Mouse (Mus musculus) cerebellum, adult 18-20 months (tissue): ENCODE data around the gene Tbx21.

Source experiments
- DNase-seq, 2 experiments: peaks; one replicate each; pipeline ENCODE4 v3.0.0; 2021

The Tbx21 gene

DNA sequence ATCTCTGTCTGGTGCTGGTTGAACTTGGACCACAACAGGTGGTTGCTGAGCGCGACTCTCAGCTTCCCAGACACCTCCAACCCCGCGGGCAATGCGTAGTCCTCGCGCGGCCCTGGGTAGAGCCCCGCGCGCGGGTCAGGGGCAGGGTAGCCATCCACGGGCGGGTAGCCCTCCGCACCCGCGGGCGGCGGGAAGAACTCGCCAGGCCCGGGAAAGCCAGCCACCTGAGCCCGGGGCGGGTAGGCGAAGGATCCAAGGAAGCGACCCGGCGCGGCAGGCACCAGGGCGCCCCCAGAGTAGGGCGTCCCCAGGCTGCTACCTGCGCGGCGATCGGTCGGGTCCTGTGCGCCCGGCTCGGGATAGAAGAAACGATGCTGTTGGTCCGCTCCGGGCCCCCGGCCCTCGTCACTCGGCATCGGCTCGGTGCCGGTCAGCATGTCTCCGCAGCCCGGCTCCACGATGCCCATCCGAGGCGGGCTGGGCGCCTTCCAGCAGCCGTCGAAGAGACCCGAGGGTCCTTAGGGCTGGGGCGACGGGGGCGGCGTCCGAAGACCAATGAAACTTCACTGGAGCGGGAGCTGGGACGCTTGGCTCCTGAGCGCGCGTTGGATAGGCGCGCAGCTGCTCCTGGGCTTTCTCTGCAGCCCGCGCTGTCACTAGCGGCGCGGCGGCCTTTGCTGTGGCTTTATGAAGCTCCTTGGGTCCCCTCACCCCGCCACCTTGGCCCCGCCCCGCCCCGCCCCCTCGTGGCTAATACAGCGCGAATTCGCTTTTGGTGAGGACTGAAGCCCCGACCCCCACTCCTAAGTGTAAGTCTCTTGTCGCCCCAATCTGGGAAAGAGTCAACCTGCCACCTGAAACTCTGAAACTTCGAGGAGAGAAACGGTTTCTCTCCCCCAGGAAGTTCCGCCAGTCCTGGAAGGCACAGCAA is at the start of gene Tbx21:
Tbx21 (minus strand) TSS at position 661 of the 931 bp plus-strand sequence.
- no peak for DNase-seq

DNA sequence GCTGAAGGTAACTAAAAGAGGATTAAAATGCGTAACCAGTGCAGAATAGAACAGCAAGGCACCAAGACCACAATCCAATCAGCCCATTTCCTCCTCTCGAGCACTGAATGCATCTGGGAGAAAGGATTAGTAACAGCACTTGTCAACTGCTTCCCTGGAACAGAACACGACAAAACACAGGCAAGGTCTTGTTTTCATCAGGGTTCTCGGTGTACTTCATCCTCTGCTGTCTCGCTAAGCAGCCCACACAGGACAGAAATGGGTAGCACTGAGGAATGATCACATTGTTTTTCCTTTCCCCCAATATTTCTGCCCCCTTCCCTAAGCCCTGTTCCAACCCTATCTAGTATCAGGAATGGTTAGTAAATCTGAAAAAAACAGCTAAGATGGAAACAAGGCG is 45.2 kb upstream of the Tbx21 start:
- no peak for DNase-seq

DNA sequence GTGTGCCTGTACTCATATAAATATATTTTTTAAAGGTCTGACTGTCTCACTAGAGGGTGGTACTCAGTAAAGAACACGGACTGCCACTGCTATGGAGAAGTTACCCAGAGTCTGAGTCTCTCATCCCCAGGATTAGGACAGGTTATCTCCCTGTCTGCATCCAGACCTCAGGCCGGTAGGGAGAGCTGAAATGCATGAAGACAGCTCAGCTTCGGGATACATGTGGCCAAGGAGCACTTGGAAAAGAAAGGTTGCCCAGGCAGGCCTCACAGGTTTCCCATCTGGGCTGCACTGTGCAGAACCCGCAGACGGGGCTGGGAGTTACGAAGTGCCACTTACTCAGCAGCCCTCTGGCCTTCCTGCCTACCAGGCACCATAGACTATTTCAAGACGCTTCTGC is 41.9 kb upstream of the Tbx21 start:
- DNase-seq = no peak

DNA sequence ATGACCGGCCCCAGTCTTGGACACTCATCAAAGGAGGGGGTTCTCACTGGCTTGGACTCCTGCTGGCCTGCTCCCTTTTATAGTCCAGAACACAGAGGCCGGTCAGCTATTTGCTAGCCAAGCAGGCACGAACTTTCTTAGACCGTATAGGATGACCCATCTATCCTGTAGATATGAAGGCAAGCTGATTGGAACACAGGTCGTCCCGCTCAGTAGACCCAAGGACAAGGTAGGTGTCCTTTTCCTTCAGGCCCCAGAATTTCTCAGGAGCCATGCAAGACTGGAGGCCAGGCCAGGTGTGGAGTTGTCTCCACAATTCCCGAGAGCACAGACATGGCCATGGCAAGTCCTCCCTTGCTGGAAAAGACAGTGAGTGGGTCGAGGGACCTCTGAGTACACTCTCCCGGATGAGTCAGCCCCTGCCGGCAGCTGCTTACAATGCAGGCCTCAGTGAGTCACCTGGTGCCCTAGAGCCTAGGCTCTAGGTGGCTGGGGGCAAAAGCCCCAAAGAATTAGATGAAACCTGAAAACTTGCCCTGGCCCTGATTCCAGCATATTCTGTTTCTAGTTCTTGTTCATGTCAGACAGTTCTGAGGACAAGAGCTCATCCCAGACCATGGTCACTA is 37.6 kb upstream of the Tbx21 start:
- peak; percentile 36 to 39 for DNase-seq

DNA sequence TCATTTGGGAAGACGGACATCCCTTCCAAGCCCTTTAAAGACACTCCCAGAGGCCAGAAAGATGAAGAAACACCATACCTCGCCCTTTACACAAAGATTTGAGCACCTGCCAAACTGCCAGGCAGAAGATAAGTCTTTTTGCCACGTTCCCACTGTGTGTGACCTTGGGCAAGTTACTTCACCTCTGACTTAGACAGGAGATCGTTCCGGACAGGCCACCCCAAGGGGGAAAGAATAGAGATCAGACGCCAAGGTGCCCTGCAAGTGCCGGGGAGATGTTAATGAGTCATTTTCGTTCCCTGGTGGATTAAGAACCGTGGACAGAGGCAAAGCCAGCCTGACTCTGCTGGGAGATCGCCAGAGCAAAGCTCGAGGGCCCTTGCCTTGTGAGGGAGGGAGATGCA is 36.9 kb upstream of the Tbx21 start:
- peak; percentile 46 to 51 for DNase-seq

DNA sequence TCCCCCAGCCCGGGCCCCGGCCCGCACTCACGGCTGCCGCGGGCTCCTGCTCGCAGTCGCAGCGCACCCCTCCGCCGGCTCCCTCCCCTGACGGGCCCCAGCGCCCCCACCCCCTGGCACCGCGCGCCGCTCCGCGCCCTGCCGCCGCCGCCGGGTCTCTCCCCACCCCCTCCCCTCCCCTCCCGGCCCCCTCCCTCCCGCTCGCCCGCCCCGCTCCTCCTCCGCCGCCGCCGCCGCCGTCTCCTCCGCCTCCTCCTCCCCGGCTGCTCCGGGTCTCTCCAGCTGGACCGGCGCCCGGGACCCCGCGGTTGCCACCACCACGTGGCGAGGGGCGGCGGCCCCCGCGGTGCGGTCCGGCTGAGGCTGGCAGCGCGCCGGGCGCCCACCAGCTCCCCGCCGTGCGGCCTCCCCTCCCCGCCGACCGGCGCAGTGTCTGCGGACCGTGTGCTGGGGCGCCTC is 36.2 kb upstream of the Tbx21 start, which contains the start of gene Tbkbp1:
Tbkbp1 (minus strand) TSS at position 153 of the 459 bp plus-strand sequence.
- peak; percentile 54 to 78 for DNase-seq

DNA sequence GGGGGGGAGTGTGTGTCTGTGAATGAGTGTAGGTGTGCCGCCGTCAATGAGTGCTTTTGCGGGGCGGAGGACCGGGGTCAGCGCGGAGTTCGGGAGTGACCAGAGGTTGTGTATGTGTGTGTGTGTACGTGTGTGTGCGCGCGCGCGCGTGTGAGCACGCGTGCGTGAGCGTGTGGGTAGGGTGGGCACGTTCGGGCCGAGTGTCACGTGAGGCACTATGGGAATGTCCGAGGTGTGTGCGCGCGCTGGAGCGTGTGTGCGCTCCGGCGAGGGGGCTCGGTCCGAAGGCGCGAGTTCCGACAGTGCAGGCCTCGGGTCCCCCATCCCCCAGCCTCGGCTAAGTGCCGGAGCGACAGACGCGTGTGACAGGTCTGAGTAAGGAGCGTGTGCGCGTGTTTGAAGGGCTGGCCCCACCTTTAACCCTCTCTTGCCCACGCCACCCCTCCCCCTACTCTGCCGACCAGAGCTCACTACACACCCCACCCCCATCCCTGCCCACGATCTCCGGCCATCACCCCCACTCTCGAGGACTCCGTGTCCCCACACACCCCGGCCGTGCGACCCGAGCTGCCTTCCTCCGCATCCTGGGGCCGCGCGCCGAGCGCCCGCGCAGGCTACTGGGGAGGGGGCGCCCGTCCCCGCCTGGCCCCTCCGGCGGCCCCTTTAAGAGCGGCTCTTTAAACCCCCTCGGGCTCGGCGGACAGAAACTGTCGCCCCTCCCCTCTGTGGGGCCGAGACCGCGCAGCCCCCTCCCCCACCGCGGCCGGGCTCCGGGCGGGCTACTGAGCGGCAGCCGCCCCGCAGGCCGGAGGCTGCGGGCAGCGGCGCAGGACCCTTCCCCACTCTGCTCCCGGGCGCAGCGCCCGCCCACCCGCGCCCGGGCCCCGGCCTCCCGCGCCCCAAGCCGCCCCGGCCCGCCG is 35.5 kb upstream of the Tbx21 start:
- DNase-seq = peak; percentile 82 to 85

DNA sequence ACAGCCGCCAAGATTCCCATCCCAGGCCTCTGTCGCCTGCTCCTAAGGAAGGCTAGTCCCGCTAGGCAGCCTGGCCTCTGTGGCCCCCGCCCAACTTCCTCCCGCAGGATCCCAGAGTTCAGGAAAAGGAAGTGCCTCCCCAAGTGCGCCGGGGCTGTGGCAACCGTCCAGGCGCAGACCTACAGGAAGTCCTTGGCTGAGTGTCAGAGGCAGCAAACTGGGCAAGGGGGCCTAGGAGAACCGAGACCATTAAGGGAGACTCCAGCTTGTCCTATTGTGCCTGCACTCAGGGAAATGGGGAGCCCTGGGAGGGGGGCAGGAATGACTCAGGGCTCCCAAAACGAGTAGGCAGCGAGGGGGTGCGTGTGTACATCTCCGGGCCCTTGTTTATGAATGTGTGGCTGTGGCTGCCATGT is 34.9 kb upstream of the Tbx21 start:
- peak; percentile 68 to 72 for DNase-seq

DNA sequence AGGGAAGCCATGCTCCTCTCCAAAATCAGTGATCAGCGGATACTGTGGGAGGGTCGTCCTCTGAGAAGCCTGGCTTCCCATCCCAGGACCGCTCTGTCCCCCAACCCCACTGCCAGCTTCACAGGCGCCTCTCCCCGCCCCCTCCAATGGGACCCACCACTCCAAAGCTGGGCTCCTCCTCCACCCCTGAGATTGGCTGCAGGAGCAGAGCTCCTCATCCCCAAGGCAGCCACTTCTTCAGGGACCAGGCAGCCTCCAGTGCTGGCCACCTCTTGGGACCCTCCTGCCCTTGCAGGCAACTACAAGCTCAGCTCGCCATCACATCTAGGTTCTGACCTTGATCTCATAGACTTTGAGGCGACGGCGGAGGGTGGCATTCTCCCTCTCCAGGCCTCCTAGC is 33.9 kb upstream of the Tbx21 start:
- no peak for DNase-seq

DNA sequence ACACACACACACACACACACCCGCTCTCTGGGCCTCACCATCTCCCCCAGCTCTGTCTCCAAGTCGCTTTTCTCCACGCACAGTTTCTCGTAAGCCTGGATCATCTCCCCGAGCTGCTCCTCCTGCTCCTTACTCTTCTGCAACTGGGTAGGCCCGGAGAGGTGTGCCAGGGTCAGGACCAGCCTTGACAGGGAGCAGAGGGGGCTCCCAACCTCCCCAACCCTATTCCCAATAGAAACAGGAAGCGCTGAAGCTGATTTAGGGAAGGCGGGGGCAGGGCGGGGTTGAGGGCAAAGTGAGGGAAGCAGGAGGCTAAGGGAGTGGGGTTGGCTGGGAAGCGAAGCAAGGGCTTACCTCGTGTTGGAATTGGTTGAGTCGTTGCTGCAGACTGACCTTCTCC is 33.5 kb upstream of the Tbx21 start:
- no peak for DNase-seq

DNA sequence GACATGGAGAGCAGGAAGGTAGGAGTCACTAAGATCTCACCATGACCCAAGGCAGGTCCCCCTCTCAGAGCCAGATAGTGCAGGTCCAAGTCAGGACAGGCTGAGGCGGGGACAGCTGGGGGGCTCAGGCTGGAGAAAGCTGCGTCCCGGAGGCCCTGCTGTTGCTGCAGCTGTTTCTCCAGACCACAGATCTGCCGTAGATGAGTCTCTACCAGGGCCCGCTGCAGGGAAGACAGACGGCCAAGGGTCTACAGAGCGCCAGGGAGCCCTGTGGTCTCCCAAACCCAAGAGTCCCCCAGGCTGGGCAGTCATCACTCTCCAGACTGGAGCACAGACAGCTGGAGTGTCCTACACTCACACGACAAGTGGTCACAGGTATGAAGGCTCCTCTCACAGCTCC is 32.2 kb upstream of the Tbx21 start:
- DNase-seq = no peak

DNA sequence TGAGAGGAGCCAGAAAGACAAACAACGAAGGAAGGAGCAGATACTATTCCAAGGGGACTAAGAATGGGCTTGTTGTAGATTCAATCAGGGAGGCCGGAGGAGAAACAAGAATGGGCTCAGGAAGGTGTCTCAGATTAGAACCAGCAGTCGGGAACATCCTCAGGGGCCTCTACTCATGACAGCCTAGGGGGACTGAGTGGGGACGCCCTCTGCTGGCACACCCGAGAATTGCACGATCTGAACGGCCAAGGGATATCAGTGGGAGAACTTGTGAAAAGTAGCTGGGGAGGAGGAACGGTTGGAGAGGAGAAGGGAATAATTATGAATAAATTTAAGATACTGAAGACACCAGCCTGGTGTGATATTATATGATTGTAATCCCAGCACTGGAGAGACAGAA is 31.6 kb upstream of the Tbx21 start:
- DNase-seq = peak; percentile 74 to 83

DNA sequence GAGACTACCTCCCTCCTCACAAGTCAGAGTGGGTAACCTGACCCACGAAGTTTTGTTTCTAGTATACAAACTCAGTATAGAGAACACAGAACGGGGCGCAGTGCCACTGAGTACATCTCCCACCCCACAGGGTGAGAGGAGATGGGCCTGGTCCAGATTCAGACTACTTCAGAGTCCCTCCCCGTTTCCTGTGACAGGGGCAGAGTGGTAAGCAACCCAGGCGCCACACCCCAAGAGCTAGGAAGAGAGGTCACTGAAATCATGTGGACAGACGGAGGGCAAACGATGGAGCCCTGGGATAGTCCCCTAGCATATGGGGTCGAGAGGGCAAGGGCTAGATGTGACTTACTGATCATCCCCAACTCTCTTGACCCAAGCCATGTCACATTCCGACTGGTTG is 30.8 kb upstream of the Tbx21 start:
- DNase-seq = no peak

DNA sequence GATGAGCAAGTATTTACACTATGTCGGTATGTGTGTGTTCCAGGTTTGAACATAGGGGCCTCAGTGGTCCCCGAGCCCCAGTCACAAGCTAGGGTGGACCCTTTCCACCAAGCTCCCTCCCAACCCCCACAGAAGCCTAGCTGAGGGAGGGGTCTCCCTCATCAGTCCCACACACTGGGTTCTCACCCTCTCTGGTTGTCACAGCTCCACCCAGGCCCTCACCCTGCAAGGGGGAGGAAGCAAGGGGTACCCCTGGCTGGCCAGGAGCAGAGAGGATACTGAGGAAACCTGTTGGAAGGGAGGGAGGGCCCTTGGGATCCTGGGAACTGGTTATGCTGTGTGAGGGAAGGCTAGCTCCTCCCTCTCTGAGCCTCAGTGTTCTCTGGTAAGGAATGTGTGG is 30.2 kb upstream of the Tbx21 start:
- no peak for DNase-seq

DNA sequence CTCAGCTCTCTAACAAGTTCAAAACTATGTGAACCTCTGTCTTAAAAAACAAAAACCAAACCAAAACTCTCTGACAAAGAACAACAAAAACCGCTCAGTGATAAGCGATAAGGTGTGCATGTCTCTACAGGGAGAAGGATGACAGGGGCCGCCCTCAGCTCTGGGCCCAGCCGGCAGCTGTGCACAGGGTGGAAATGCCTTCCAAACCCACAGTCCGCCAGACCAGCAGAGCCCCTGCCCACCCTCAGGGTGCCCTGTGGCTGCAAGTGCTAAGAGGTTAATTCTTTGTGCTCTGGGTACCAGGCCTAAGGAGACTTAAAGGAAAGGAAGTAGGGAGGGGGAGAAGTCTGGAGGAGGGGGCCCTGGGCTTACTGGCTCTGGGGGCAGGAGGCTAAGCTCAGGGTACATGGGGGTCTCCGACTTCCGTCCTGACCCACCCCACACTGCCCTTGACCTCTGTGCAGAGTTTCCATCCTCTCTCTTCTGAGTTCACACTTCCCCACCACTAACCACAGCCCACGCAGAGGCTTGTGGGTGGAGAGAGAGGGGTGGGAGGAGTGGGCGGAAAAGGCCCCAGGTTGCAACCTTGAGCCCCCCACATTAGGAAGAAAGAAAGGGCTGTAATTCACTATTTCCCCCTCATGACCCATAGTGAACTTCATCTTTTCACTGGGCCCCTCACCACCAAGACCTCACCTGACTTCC is 28.2 kb upstream of the Tbx21 start:
- no peak for DNase-seq

DNA sequence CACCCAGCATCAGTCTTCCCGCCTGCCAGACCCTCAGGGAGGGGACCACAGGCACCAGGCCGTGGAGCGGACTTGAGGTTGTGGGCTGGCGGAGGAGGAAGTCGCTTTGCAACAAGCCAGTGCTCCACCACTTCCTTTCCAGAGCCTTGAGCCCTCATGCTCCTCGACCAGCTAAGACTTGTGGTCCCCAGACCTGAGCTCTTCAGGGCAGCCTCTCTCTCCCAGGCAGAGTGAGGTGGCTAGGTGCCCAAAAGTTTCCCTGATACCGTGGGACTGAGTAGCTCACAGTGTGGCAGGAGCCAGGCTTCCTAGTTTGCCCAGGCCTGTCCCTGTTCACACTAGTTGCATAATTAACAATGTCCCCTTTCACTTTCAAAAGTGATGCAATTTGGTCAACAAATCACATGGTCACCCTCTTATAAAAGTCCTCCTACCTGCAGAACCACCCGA is 27.1 kb upstream of the Tbx21 start:
- no peak for DNase-seq

DNA sequence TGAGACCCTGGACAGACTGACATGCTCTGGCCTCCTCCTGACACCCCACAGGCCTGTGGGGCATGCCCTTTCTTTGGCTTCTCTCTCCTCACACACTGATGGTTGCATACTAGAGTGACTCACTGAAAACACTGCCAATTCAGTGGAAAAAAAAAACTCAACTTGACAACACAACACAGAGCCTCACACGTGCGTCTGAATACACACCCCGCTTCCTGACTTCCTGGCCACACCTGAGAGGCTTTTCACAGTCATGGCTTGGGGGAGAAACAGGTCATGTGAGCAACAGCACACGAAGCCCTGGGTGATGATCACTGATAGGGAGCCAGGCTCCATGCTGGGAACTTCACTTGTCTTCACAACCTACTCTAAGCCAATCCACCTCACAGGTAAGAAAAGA is 25.7 kb upstream of the Tbx21 start:
- DNase-seq = no peak

DNA sequence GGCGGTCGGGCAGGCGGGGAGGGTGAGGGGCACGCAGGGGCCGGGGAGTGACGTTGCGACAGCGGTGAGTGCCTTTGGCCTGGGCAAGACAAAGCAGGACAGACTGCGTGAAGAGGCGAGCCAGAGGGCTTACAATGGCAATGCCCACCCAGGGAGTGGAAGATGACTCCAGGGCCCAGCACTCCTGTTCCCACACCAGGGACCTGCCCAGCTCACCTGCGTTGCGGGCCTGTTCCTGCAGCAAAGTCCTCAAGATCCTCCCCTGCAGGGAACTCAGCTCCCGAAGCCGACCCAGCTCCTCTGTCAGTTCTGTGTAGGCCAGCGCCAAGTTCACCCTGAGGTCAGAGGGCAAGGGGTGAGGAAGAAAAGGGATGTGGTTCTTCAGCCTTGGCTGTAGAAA is 24.1 kb upstream of the Tbx21 start:
- DNase-seq = no peak

DNA sequence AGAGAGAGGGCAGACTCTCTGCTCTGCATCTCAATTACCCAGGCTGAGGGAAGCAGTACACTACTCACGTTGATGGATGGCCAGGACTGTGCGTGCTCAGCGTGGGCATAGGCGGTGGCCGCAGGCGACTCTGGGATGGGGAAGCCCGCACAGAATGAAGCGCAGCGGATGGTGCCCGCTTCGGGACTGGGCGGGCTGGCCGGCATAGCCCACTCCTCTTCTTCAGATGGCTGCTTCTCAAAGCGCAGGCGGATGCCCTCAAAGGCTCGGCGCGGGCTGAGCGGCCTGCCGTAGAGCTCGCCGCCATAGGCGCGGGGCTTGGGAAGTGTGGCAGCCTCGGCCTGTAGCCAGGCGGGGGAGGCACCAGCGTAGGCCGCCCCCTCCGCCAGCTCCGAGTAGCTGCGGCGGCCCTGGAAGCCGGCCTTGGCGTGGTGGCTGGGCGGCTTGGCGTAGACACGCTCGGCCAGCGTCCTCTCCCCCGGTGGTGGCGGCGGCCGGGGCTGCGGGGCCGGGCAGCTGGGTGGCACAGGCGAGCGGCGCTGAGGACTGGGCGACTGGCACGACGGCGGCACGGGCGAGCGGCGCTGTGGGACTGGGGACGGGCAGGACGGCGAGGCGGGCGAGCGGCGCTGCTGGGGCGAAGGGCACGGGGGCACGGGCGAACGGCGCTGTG is 23.6 kb upstream of the Tbx21 start:
- DNase-seq = peak; percentile 52 to 71

DNA sequence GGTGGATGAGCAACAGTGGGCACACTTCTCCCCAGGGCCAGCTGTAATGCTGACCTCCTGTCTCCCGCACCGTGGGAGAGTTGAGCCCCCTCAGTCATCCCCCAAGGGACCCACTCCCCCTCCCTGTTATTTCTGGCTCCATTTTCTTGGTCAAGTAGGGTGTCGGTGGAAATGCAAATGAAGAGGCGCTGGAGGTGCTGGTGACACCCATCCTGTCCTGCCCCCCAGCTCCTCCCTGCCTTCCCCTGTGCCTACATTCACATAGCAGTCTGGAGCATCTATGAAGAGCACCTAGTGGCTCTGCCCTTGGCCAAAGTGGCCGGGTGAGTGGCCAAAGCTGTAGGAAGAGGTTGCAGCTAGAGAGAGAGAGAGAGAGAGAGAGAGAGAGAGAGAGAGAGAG is 18.1 kb upstream of the Tbx21 start:
- no peak for DNase-seq

DNA sequence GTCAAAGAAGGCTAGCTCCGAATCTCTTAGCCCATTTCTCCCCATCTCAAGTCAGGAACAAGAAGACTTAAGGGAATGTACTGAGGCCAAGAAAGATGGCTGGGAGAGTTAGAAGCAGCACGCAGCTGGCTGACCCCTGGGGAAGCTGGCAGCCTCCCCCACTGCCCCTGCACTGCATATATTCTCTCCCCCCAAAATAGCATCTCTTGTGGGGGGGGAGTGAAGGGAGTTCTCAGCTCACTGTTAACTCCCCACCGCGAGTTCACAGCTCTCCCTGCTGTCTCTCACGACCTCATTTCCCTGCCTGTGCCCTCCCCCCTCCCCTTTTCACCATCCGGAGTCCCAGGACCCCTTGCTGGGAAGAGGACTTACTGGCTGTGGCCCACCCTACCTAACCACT is 17.1 kb upstream of the Tbx21 start:
- DNase-seq = no peak

DNA sequence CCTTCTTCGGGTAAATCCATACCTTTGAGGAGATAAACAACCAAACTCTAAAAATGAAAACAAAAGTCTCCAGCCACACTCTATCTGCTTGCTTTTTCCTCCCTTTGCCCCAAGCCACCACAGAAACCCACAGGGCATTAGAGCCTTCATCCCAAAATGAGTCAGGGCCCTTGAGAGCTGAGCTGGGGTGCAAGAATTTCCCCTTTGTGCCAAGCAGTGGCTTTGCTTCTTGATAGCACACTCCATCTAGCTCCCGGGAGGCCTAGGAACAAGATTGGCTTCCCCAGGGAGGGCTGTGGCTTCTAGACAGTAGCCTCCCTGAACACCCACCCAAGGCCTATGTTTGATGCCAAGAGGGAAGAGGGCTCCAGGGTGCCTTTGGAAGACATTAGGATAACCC is 16.6 kb upstream of the Tbx21 start:
- no peak for DNase-seq
